Mouse (Mus musculus): ENCODE measurements around the gene Krtap4-13. TPM values are rescaled to one million over a fixed set of nuclear protein-coding genes. Genes with fewer than 3 reads are reported as not detected.
"Not testable (repeated sequence)": the region's sequence is repeated elsewhere in the genome, so short reads cannot be mapped to it uniquely, and the experiment has no call there.

The Krtap4-13 gene
- polyA plus RNA-seq, 2 experiments: not detected

DNA sequence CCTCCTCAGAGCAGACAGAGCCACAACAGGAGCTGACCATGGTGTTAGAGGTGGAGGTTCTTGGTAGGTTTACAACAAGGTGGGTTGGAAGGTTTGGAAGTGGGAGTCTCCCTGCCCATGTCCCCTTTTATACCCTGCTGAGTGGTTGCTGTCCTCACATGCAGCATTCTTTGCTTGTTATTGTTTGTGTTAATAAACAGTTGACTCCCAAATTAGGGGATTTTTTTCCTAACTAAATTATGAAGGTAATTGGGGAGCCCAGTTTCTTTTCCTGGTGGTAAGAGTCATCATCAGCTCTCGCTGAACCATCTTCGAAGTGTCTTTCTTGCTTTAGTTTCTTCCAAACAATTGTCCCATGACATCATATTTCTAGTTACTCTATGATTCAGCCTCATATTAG is 29.1 kb downstream of the Krtap4-13 start, which contains the start of gene Krtap4-8:
Gene Krtap4-8 (minus strand): TSS at position 101 of the 400 bp plus-strand sequence.
- Histone ChIP-seq H3K36me3 (ENCODE audit: control insufficient read depth, insufficient read depth, low read length) (no peaks in the 10 kb centered on the region), H3K27ac (replicated peaks; ENCODE audit: low read depth, low read length) (no peak within 1 kb of the TSS), H3K27me3 (ENCODE audit: control insufficient read depth, insufficient read depth, low read length) (no peaks in the 10 kb centered on the region), H3K4me1 (ENCODE audit: control insufficient read depth, insufficient read depth, low read length) (no peaks in the 10 kb centered on the region), H3K4me2 (replicated peaks; ENCODE audit: low read depth, low read length, severe bottlenecking) (no peak within 1 kb of the TSS), H3K4me3 (replicated peaks; ENCODE audit: low read length) (no peak within 1 kb of the TSS), H3K9me3 (ENCODE audit: control insufficient read depth, low read length) (no peaks in the 10 kb centered on the region), H3K9ac (ENCODE audit: low read depth, low read length, severe bottlenecking) (no peak within 1 kb of the TSS)
- TF ChIP-seq POLR2A (IDR thresholded peaks at IDR 0.05; ENCODE audit: borderline replicate concordance, extremely low read depth, insufficient read depth, insufficient read length): no peak
- ATAC-seq (ENCODE audit: low FRiP score, low read depth): no peak
- WGBS: 95% methylated on average over 2 of the region's 2 CpGs
- no peak for DNase-seq (ENCODE audit: low spot score)

DNA sequence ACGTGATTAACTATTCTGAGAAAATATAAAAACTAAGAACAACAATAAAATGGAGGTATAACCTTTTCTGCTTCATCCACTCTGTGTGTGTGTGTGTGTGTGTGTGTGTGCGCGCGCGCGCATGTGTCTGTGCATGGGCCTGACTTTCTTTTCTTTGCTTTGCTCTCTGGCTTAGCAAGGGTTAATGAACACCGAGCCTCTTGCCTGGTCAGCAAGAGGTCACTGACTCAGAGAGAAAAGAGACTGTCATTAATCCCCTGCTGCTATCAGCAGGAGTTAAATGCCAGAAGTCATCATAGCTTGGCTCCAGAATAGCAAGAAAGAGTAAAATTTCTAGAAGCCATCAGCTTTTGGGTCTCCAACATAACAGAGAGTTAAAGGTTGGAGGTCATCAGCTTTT is 31.3 kb downstream of the Krtap4-13 start:
- Histone ChIP-seq H3K4me3 (replicated peaks; ENCODE audit: low read length) (no peak overlapping the region), H3K4me2 (replicated peaks; ENCODE audit: low read depth, low read length, severe bottlenecking) (no peak overlapping the region), H3K9me3 (ENCODE audit: control insufficient read depth, low read length) (no peaks in the 10 kb centered on the region), H3K27ac (replicated peaks; ENCODE audit: low read depth, low read length) (no peak overlapping the region), H3K36me3 (ENCODE audit: control insufficient read depth, insufficient read depth, low read length) (no peaks in the 10 kb centered on the region), H3K9ac (ENCODE audit: low read depth, low read length, severe bottlenecking) (no peak overlapping the region), H3K4me1 (ENCODE audit: control insufficient read depth, insufficient read depth, low read length) (no peaks in the 10 kb centered on the region), H3K27me3 (ENCODE audit: control insufficient read depth, insufficient read depth, low read length) (no peaks in the 10 kb centered on the region)
- no peak for TF ChIP-seq POLR2A (IDR thresholded peaks at IDR 0.05; ENCODE audit: borderline replicate concordance, extremely low read depth, insufficient read depth, insufficient read length)
- 63% methylated on average over 7 of the region's 7 CpGs for WGBS
- ATAC-seq (ENCODE audit: low FRiP score, low read depth) (no peak), DNase-seq (ENCODE audit: low spot score) (no peak)

DNA sequence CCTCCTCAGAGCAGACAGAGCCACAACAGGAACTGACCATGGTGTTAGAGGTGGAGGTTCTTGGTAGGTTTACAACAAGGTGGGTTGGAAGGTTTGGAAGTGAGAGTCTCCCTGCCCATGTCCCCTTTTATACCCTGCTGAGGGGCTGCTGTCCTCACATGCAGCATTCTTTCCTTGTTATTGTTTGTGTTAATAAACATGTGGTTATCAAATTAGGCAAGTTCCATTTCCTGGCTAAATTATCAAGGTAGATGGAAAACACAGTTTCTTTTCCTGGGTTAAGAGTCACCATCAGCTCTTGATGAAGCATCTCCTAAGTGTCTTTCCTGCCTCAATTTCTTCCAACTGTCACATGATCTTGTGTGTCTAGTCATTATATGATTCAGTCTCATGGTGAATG is 36.9 kb downstream of the Krtap4-13 start, which contains the start of gene Gm11595:
Gene Gm11595 (minus strand): TSS at position 101 of the 400 bp plus-strand sequence.
- not testable (repeated sequence) for H3K27ac ChIP-seq (replicated peaks; ENCODE audit: low read depth, low read length); ATAC-seq (ENCODE audit: low FRiP score, low read depth); H3K9me3 ChIP-seq (ENCODE audit: control insufficient read depth, low read length); H3K36me3 ChIP-seq (ENCODE audit: control insufficient read depth, insufficient read depth, low read length); H3K9ac ChIP-seq (ENCODE audit: low read depth, low read length, severe bottlenecking); H3K4me1 ChIP-seq (ENCODE audit: control insufficient read depth, insufficient read depth, low read length); H3K27me3 ChIP-seq (ENCODE audit: control insufficient read depth, insufficient read depth, low read length); H3K4me2 ChIP-seq (replicated peaks; ENCODE audit: low read depth, low read length, severe bottlenecking); H3K4me3 ChIP-seq (replicated peaks; ENCODE audit: low read length); DNase-seq (ENCODE audit: low spot score)

DNA sequence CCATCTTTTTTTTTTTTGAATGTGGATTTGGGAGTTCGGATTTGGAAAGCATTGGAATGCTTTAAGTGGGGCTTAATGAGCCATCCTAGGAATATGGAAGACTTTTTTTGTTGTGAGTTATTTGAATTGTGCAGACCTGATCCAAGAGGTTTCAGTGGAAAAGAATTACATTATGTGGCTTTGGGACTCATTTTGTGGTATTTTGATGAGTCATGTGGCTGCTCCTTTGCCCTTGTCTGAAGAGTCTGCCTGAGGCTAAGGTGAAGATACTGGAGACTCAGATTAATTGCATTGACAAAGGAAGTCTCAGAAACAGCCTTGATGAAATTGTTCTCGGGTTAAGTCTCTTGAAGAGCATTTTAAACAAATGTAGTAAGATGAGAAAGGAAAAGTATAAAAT is 41.3 kb downstream of the Krtap4-13 start:
- Histone ChIP-seq H3K4me1 (ENCODE audit: control insufficient read depth, insufficient read depth, low read length) (no peaks in the 10 kb centered on the region), H3K9ac (ENCODE audit: low read depth, low read length, severe bottlenecking) (no peak overlapping the region), H3K4me2 (replicated peaks; ENCODE audit: low read depth, low read length, severe bottlenecking) (no peak overlapping the region), H3K27ac (replicated peaks; ENCODE audit: low read depth, low read length) (no peak overlapping the region), H3K9me3 (ENCODE audit: control insufficient read depth, low read length) (no peaks in the 10 kb centered on the region), H3K4me3 (replicated peaks; ENCODE audit: low read length) (no peak overlapping the region), H3K27me3 (ENCODE audit: control insufficient read depth, insufficient read depth, low read length) (no peaks in the 10 kb centered on the region), H3K36me3 (ENCODE audit: control insufficient read depth, insufficient read depth, low read length) (no peaks in the 10 kb centered on the region)
- WGBS: 72% methylated on average over 2 of the region's 2 CpGs
- no peak for DNase-seq (ENCODE audit: low spot score)
- TF ChIP-seq POLR2A (IDR thresholded peaks at IDR 0.05; ENCODE audit: borderline replicate concordance, extremely low read depth, insufficient read depth, insufficient read length): no peak
- ATAC-seq (ENCODE audit: low FRiP score, low read depth): no peak

Other genes starting within 250 kb of the Krtap4-13 start
Only the 30 nearest of the 41 such genes appear.
- gene Krtap2-4, start 195.0 kb downstream of the Krtap4-13 start, polyA plus RNA-seq (2012; rRNA removed): not detected in 2 replicates
- gene Krtap2-4, start 195.0 kb downstream of the Krtap4-13 start, polyA plus RNA-seq (2014; fragmentation: Nextera tagmentation; extraction: Ambion mirVana): not detected in 2 replicates
- gene Gm11562, start 189.5 kb downstream of the Krtap4-13 start, polyA plus RNA-seq (2012; rRNA removed): not detected in 2 replicates
- gene Gm11562, start 189.5 kb downstream of the Krtap4-13 start, polyA plus RNA-seq (2014; fragmentation: Nextera tagmentation; extraction: Ambion mirVana): not detected in 2 replicates
- gene Krtap4-1, start 181.7 kb downstream of the Krtap4-13 start, polyA plus RNA-seq (2012; rRNA removed): not detected in 2 replicates
- not detected in 2 replicates for gene Krtap4-1, start 181.7 kb downstream of the Krtap4-13 start, polyA plus RNA-seq (2014; fragmentation: Nextera tagmentation; extraction: Ambion mirVana)
- not detected in 2 replicates for gene Krtap4-2, start 174.8 kb downstream of the Krtap4-13 start, polyA plus RNA-seq (2012; rRNA removed)
- not detected in 2 replicates for gene Krtap4-2, start 174.8 kb downstream of the Krtap4-13 start, polyA plus RNA-seq (2014; fragmentation: Nextera tagmentation; extraction: Ambion mirVana)
- gene Krtap4-7, start 165.8 kb downstream of the Krtap4-13 start, polyA plus RNA-seq (2012; rRNA removed): not detected in 2 replicates
- not detected in 2 replicates for gene Krtap4-7, start 165.8 kb downstream of the Krtap4-13 start, polyA plus RNA-seq (2014; fragmentation: Nextera tagmentation; extraction: Ambion mirVana)
- gene Gm11555, start 159.7 kb downstream of the Krtap4-13 start, polyA plus RNA-seq (2012; rRNA removed): not detected in 2 replicates
- gene Gm11555, start 159.7 kb downstream of the Krtap4-13 start, polyA plus RNA-seq (2014; fragmentation: Nextera tagmentation; extraction: Ambion mirVana): not detected in 2 replicates
- not detected in 2 replicates for gene Gm11563, start 150.9 kb downstream of the Krtap4-13 start, polyA plus RNA-seq (2012; rRNA removed)
- gene Gm11563, start 150.9 kb downstream of the Krtap4-13 start, polyA plus RNA-seq (2014; fragmentation: Nextera tagmentation; extraction: Ambion mirVana): not detected in 2 replicates
- not detected in 2 replicates for gene Krtap4-6, start 143.9 kb downstream of the Krtap4-13 start, polyA plus RNA-seq (2012; rRNA removed)
- not detected in 2 replicates for gene Krtap4-6, start 143.9 kb downstream of the Krtap4-13 start, polyA plus RNA-seq (2014; fragmentation: Nextera tagmentation; extraction: Ambion mirVana)
- gene Gm14190, start 119.2 kb downstream of the Krtap4-13 start, polyA plus RNA-seq (2012; rRNA removed): not detected in 2 replicates
- not detected in 2 replicates for gene Gm14190, start 119.2 kb downstream of the Krtap4-13 start, polyA plus RNA-seq (2014; fragmentation: Nextera tagmentation; extraction: Ambion mirVana)
- gene Gm14180, start 75.6 kb downstream of the Krtap4-13 start, polyA plus RNA-seq (2012; rRNA removed): not detected in 2 replicates
- gene Gm14180, start 75.6 kb downstream of the Krtap4-13 start, polyA plus RNA-seq (2014; fragmentation: Nextera tagmentation; extraction: Ambion mirVana): not detected in 2 replicates
- not detected in 2 replicates for gene Gm11595, start 37.0 kb downstream of the Krtap4-13 start, polyA plus RNA-seq (2012; rRNA removed)
- gene Gm11595, start 37.0 kb downstream of the Krtap4-13 start, polyA plus RNA-seq (2014; fragmentation: Nextera tagmentation; extraction: Ambion mirVana): not detected in 2 replicates
- gene Krtap4-8, start 29.2 kb downstream of the Krtap4-13 start, polyA plus RNA-seq (2012; rRNA removed): not detected in 2 replicates
- gene Krtap4-8, start 29.2 kb downstream of the Krtap4-13 start, polyA plus RNA-seq (2014; fragmentation: Nextera tagmentation; extraction: Ambion mirVana): not detected in 2 replicates
- gene Krtap4-9, start 24.7 kb downstream of the Krtap4-13 start, polyA plus RNA-seq (2012; rRNA removed): not detected in 2 replicates
- not detected in 2 replicates for gene Krtap4-9, start 24.7 kb downstream of the Krtap4-13 start, polyA plus RNA-seq (2014; fragmentation: Nextera tagmentation; extraction: Ambion mirVana)
- gene Gm11596, start 16.4 kb downstream of the Krtap4-13 start, polyA plus RNA-seq (2012; rRNA removed): not detected in 2 replicates
- gene Gm11596, start 16.4 kb downstream of the Krtap4-13 start, polyA plus RNA-seq (2014; fragmentation: Nextera tagmentation; extraction: Ambion mirVana): not detected in 2 replicates
- gene Gm11569, start 11.0 kb downstream of the Krtap4-13 start, polyA plus RNA-seq (2012; rRNA removed): not detected in 2 replicates
- not detected in 2 replicates for gene Gm11569, start 11.0 kb downstream of the Krtap4-13 start, polyA plus RNA-seq (2014; fragmentation: Nextera tagmentation; extraction: Ambion mirVana)
- not detected in 2 replicates for gene Gm11554, start 5.4 kb downstream of the Krtap4-13 start, polyA plus RNA-seq (2012; rRNA removed)
- not detected in 2 replicates for gene Gm11554, start 5.4 kb downstream of the Krtap4-13 start, polyA plus RNA-seq (2014; fragmentation: Nextera tagmentation; extraction: Ambion mirVana)
- 0.12 TPM in 1 of 2 replicates, not detected in the other for gene Gm11564, start 5.8 kb upstream of the Krtap4-13 start, polyA plus RNA-seq (2012; rRNA removed)
- not detected in 2 replicates for gene Gm11564, start 5.8 kb upstream of the Krtap4-13 start, polyA plus RNA-seq (2014; fragmentation: Nextera tagmentation; extraction: Ambion mirVana)
- gene 2300003K06Rik, start 28.2 kb upstream of the Krtap4-13 start, polyA plus RNA-seq (2012; rRNA removed): not detected in 2 replicates
- not detected in 2 replicates for gene 2300003K06Rik, start 28.2 kb upstream of the Krtap4-13 start, polyA plus RNA-seq (2014; fragmentation: Nextera tagmentation; extraction: Ambion mirVana)
- 0.08 TPM in 1 of 2 replicates, not detected in the other for gene Krtap4-16, start 41.7 kb upstream of the Krtap4-13 start, polyA plus RNA-seq (2012; rRNA removed)
- gene Krtap4-16, start 41.7 kb upstream of the Krtap4-13 start, polyA plus RNA-seq (2014; fragmentation: Nextera tagmentation; extraction: Ambion mirVana): not detected in 2 replicates
- gene Gm11568, start 48.0 kb upstream of the Krtap4-13 start, polyA plus RNA-seq (2012; rRNA removed): not detected in 2 replicates
- gene Gm11568, start 48.0 kb upstream of the Krtap4-13 start, polyA plus RNA-seq (2014; fragmentation: Nextera tagmentation; extraction: Ambion mirVana): not detected in 2 replicates
- not detected in 2 replicates for gene Gm11559, start 54.6 kb upstream of the Krtap4-13 start, polyA plus RNA-seq (2012; rRNA removed)
- not detected in 2 replicates for gene Gm11559, start 54.6 kb upstream of the Krtap4-13 start, polyA plus RNA-seq (2014; fragmentation: Nextera tagmentation; extraction: Ambion mirVana)
- gene Krtap9-1, start 63.5 kb upstream of the Krtap4-13 start, polyA plus RNA-seq (2012; rRNA removed): not detected in 2 replicates
- gene Krtap9-1, start 63.5 kb upstream of the Krtap4-13 start, polyA plus RNA-seq (2014; fragmentation: Nextera tagmentation; extraction: Ambion mirVana): not detected in 2 replicates
- gene Gm11567, start 69.3 kb upstream of the Krtap4-13 start, polyA plus RNA-seq (2012; rRNA removed): not detected in 2 replicates
- not detected in 2 replicates for gene Gm11567, start 69.3 kb upstream of the Krtap4-13 start, polyA plus RNA-seq (2014; fragmentation: Nextera tagmentation; extraction: Ambion mirVana)
- not detected in 2 replicates for gene Krtap31-1, start 98.0 kb upstream of the Krtap4-13 start, polyA plus RNA-seq (2012; rRNA removed)
- gene Krtap31-1, start 98.0 kb upstream of the Krtap4-13 start, polyA plus RNA-seq (2014; fragmentation: Nextera tagmentation; extraction: Ambion mirVana): not detected in 2 replicates
- gene Gm11565, start 104.9 kb upstream of the Krtap4-13 start, polyA plus RNA-seq (2012; rRNA removed): not detected in 2 replicates
- not detected in 2 replicates for gene Gm11565, start 104.9 kb upstream of the Krtap4-13 start, polyA plus RNA-seq (2014; fragmentation: Nextera tagmentation; extraction: Ambion mirVana)
- not detected in 2 replicates for gene Krtap31-2, start 126.4 kb upstream of the Krtap4-13 start, polyA plus RNA-seq (2012; rRNA removed)
- not detected in 2 replicates for gene Krtap31-2, start 126.4 kb upstream of the Krtap4-13 start, polyA plus RNA-seq (2014; fragmentation: Nextera tagmentation; extraction: Ambion mirVana)
- not detected in 2 replicates for gene Krtap9-5, start 138.6 kb upstream of the Krtap4-13 start, polyA plus RNA-seq (2012; rRNA removed)
- not detected in 2 replicates for gene Krtap9-5, start 138.6 kb upstream of the Krtap4-13 start, polyA plus RNA-seq (2014; fragmentation: Nextera tagmentation; extraction: Ambion mirVana)
- gene Krtap29-1, start 169.2 kb upstream of the Krtap4-13 start, polyA plus RNA-seq (2012; rRNA removed): 0.09 TPM in 1 of 2 replicates, not detected in the other
- gene Krtap29-1, start 169.2 kb upstream of the Krtap4-13 start, polyA plus RNA-seq (2014; fragmentation: Nextera tagmentation; extraction: Ambion mirVana): not detected in 2 replicates
- gene Krtap16-1, start 176.7 kb upstream of the Krtap4-13 start, polyA plus RNA-seq (2012; rRNA removed): not detected in 2 replicates
- 0.19 TPM in 1 of 2 replicates, not detected in the other for gene Krtap16-1, start 176.7 kb upstream of the Krtap4-13 start, polyA plus RNA-seq (2014; fragmentation: Nextera tagmentation; extraction: Ambion mirVana)
- 0.09 and 0.19 TPM in 2 replicates for gene Krtap17-1, start 184.1 kb upstream of the Krtap4-13 start, polyA plus RNA-seq (2012; rRNA removed)
- gene Krtap17-1, start 184.1 kb upstream of the Krtap4-13 start, polyA plus RNA-seq (2014; fragmentation: Nextera tagmentation; extraction: Ambion mirVana): 0.37 TPM in 1 of 2 replicates, not detected in the other

All from limb, embryonic 14.5 days (tissue).